Mouse (Mus musculus) monocyte, adult 5-6 weeks (primary cell): ENCODE data around the gene Gm14139. TPM values are rescaled to one million over a fixed set of nuclear protein-coding genes. Genes with fewer than 3 reads are reported as not detected.
"Not testable (repeated sequence)": the region's sequence is repeated elsewhere in the genome, so short reads cannot be mapped to it uniquely, and the experiment has no call there.

Experiments
- ATAC-seq: fragments of 153-309, 156-312 bp; replicated peaks from 2 replicates; pipeline ENCODE4 v1.8.0; 2017; ENCODE audit warnings: mild to moderate bottlenecking; ENCODE audit not compliant: low TSS enrichment, insufficient number of reproducible peaks, severe bottlenecking, poor library complexity, low FRiP score
- total RNA-seq: library from RNA; stranded (forward); fragments of 200-1000, 200-491, 200-594 nt; gene quantifications from 3 replicates; pipeline ENCODE4 v1.2.3, GENCODE M21; 2017

Gene Gm14139
- 0.87 TPM in 1 of 3 replicates, not detected in the others for total RNA-seq

GRCm38 (mm10) chr2:150181570-150181999, at the start of gene Gm14139:
Gene Gm14139 (plus strand): TSS chr2:150181755.
- not testable (repeated sequence) for ATAC-seq

GRCm38 (mm10) chr2:150132002-150132401, 49.6 kb upstream of the Gm14139 start:
- not testable (repeated sequence) for ATAC-seq

- no peak for ATAC-seq
Measured at GRCm38 (mm10) chr2:150132773-150133172, 48.8 kb upstream of the Gm14139 start.

GRCm38 (mm10) chr2:150136435-150136897, 45.1 kb upstream of the Gm14139 start, which contains the start of gene Zfp120:
Gene Zfp120 (minus strand): TSS chr2:150136708.
- ATAC-seq, result peak; percentile 96

- no peak for ATAC-seq
Measured at GRCm38 (mm10) chr2:150166703-150167102, 14.9 kb upstream of the Gm14139 start.

- no peak for ATAC-seq
Measured at GRCm38 (mm10) chr2:150173833-150174232, 7.7 kb upstream of the Gm14139 start.

GRCm38 (mm10) chr2:150179579-150179978, 2.0 kb upstream of the Gm14139 start, which contains the start of gene Gm10770:
Gene Gm10770 (minus strand): TSS chr2:150179679.
- ATAC-seq, result not testable (repeated sequence)

GRCm38 (mm10) chr2:150181046-150181445, 509 bp upstream of the Gm14139 start:
- not testable (repeated sequence) for ATAC-seq

- ATAC-seq, result peak; percentile 77
Measured at GRCm38 (mm10) chr2:150217600-150218362, 36.2 kb downstream of the Gm14139 start, which contains the start of gene Zfp937. Gene Zfp937 (plus strand): TSS chr2:150218073.

- 0 out of 2 replicates have a peak, but pooled peaks have one; percentile 13 for ATAC-seq
Measured at GRCm38 (mm10) chr2:150218363-150218725, 36.8 kb downstream of the Gm14139 start.

- not testable (repeated sequence) for ATAC-seq
Measured at GRCm38 (mm10) chr2:150223263-150223662, 41.7 kb downstream of the Gm14139 start.

Other genes with a start within 250 kb of the Gm14139 start
- 31.8 to 42.2 TPM (median 41.0 TPM) in 3 replicates for gene Zfp120, start 45.0 kb upstream of the Gm14139 start, total RNA-seq
- gene Gm10770, start 2.1 kb upstream of the Gm14139 start, total RNA-seq, result not detected in 3 replicates
- 8.0 to 15.1 TPM (median 8.4 TPM) in 3 replicates for gene Zfp937, start 36.3 kb downstream of the Gm14139 start, total RNA-seq
- 37.0 to 57.8 TPM (median 40.0 TPM) in 3 replicates for gene Gm21994, start 73.8 kb downstream of the Gm14139 start, total RNA-seq
- gene Gm14124, start 75.8 kb downstream of the Gm14139 start, total RNA-seq, result 0.43 to 1.2 TPM (median 0.48 TPM) in 3 replicates
- gene Gm10130, start 141.9 kb downstream of the Gm14139 start, total RNA-seq, result 47.4 to 84.0 TPM (median 51.7 TPM) in 3 replicates
- 9.1 to 22.8 TPM (median 20.7 TPM) in 3 replicates for gene 3300002I08Rik, start 181.0 kb downstream of the Gm14139 start, total RNA-seq